Mouse (Mus musculus): Measurements from ENCODE around the gene Dmrtc2. TPM values are rescaled to one million over a fixed set of nuclear protein-coding genes. Genes with fewer than 3 reads are reported as not detected.

Dmrtc2 gene
- polyA plus RNA-seq (2014; fragmentation: Illumina TruSeq; extraction: RNeasy Lipid Tissue Mini Kit (QIAGEN cat#74804); ENCODE audit: low read depth, low replicate concordance): not detected

DNA sequence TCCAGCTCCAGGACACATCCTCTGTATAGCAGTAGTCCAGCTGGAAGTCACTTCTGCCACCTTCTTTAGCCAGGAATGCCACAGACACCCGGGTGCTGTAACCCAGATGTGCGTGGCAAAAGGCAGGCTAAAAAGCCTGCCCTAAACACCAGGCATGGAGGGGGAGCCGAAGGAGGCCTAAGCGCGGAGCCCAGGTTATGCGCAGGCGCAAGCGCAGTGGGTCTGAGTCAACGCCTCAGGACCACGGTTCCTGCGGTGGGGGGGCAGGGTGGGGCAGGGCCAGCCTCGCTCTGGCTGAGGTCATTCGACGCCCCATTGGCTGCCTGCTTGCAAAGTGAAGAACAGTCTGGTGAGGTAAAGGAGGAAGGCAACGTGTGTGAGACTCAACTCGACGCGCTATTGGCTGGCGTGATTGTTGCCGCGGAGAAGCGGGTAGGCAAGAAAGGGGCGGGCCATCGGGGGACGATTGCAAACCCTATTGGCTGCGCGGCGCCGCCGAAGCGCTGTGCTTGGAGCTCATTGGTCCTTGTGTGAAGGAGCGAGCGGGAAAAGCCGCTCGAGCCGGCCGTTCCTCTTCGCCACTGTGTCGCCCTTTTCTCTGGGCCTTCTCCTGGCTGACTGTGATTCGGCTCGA is at the start of gene Dmrtc2, which contains the start of gene Lypd4:
Gene Dmrtc2 (plus strand): TSS at position 526 of the 634 bp plus-strand sequence.
Gene Lypd4 (minus strand): TSS at position 410 of the 634 bp plus-strand sequence.

DNA sequence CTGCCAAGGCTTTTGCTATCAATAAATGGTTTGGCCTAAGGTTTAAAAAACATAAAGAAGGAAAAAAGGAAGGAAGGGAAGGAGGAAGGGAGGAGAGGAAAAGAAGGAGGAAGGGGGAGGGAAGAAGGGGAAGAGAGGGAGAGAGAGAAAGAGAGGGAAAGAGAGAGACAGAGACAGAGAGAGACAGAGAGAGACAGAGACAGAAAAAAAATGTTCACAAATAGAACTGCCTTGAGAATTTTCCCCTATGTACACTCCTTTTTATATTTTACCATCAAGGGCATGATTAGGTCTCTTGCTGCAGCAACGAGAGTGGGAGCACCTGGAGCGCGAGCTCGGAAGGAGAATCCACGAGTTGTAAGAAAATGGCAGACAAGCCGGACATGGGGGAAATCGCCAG is 7.9 kb upstream of the Dmrtc2 start, which contains the start of gene Gm9844:
Gene Gm9844 (plus strand): TSS at position 301 of the 400 bp plus-strand sequence.

DNA sequence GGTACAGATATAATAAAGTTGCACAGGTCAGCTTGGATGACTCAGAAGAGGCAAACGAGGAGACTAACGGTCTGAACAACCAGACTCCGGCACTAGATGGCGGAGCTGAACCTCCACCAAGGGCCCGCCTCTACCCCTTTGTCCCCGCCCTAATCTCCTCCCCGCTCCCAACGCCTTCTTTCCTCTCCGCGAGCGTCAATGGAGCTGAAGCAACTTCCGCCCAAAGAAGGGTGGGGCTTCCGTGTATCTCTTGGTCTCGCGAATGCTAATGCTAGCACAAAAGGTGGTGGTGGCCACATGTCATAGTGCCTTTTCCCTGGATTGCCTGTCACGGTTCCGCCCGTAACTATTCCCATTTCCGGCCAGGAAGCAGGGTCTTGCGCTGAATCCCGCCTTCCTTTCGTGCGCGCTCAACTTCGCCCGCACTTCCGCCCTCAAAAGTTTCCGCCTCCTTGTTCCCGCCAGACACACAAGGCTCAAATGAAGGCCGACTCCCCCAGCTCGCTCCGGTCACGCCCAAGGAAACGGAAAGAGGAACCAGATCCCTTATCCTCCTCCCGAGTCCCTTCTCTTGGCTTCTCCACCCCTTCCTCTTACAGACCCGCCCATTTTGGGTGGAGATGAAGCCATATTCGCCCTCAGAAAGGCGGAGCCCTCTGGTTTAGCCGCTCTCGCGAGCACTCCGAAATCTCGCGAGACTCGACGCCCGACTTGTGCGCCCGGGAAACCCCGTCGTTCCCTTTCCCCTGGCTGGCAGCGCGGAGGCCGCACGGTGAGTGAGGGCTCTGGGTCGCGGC is 14.2 kb downstream of the Dmrtc2 start, which contains the start of gene Rps19:
Gene Rps19 (plus strand): TSS at position 476 of the 797 bp plus-strand sequence.

DNA sequence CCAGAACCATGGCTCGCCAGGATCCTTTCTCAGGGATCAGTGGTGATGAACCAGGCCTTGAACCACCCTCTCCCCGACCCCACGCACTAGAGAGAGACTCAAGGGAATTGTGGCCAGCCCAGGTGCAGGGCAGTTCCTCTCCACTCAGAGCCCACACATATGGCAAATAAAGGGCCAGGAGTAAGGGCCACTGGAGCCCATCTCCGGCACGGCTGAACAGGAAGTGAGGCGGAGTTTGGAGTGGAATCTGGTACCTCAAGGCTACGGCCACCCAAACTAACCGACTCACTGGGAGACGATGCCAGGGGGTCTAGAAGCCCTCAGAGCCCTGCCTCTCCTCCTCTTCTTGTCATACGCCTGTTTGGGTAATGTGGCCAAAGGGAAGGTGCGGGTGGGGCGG is 27.4 kb downstream of the Dmrtc2 start, which contains the start of gene Cd79a:
Gene Cd79a (plus strand): TSS at position 158 of the 400 bp plus-strand sequence.

DNA sequence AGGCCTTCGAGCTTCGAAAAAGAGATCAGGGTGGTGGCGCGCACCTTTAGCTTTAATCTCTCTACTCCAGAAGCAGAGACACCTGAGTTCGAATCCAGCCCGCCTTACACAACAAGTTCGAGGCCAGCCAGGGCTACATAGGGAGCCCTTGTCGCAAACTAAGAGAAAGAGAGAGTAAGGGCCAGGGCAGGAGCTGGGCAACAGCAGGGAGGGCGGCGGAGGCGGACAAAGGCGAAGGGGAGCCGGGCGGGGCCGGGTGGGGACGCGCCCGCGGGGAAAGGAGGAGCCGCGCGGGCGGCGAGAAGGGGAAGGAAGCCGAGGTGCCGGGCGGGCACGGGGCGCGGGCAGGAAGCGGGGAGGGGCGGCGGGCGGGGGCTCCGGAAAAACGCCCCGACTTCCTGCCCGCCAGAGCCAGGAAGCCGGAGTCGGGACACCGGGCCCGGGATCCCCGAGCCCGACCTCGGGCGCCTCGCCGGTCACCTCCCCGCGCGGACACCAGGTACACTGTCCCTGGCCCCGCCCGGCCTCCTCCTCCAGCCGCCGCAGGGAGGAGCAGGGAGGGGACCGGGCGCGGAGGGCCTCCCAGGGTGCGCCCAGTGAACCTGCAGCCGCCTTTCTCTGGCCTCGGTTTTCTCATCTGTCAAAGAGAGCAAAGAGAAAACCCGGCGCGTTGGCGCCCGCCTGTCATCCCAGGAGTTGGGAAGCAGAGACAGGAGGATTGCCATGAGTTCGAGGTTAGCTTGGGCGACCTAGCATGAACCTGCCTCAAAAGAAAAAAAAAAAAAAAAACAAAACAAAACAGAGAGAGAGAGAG is 33.0 kb downstream of the Dmrtc2 start, which contains the start of gene Arhgef1:
Gene Arhgef1 (plus strand): TSS at position 283 of the 814 bp plus-strand sequence.

Other genes starting within 250 kb of the Dmrtc2 start
- not detected for gene Lypd3, start 233.5 kb upstream of the Dmrtc2 start, polyA plus RNA-seq (2014; fragmentation: Illumina TruSeq; extraction: RNeasy Lipid Tissue Mini Kit (QIAGEN cat#74804); ENCODE audit: low read depth, low replicate concordance)
- not detected for gene Tex101, start 193.4 kb upstream of the Dmrtc2 start, polyA plus RNA-seq (2014; fragmentation: Illumina TruSeq; extraction: RNeasy Lipid Tissue Mini Kit (QIAGEN cat#74804); ENCODE audit: low read depth, low replicate concordance)
- not detected for gene BC049730, start 160.8 kb upstream of the Dmrtc2 start, polyA plus RNA-seq (2014; fragmentation: Illumina TruSeq; extraction: RNeasy Lipid Tissue Mini Kit (QIAGEN cat#74804); ENCODE audit: low read depth, low replicate concordance)
- gene Gm4763, start 143.1 kb upstream of the Dmrtc2 start, polyA plus RNA-seq (2014; fragmentation: Illumina TruSeq; extraction: RNeasy Lipid Tissue Mini Kit (QIAGEN cat#74804); ENCODE audit: low read depth, low replicate concordance): not detected
- gene Cd177, start 109.7 kb upstream of the Dmrtc2 start, polyA plus RNA-seq (2014; fragmentation: Illumina TruSeq; extraction: RNeasy Lipid Tissue Mini Kit (QIAGEN cat#74804); ENCODE audit: low read depth, low replicate concordance): 7.5 TPM
- gene Ceacam10, start 92.9 kb upstream of the Dmrtc2 start, polyA plus RNA-seq (2014; fragmentation: Illumina TruSeq; extraction: RNeasy Lipid Tissue Mini Kit (QIAGEN cat#74804); ENCODE audit: low read depth, low replicate concordance): 116 TPM
- not detected for gene Gm9844, start 7.8 kb upstream of the Dmrtc2 start, polyA plus RNA-seq (2014; fragmentation: Illumina TruSeq; extraction: RNeasy Lipid Tissue Mini Kit (QIAGEN cat#74804); ENCODE audit: low read depth, low replicate concordance)
- gene Lypd4, start 116 bp upstream of the Dmrtc2 start, polyA plus RNA-seq (2014; fragmentation: Illumina TruSeq; extraction: RNeasy Lipid Tissue Mini Kit (QIAGEN cat#74804); ENCODE audit: low read depth, low replicate concordance): not detected
- gene Rps19, start 14.3 kb downstream of the Dmrtc2 start, polyA plus RNA-seq (2014; fragmentation: Illumina TruSeq; extraction: RNeasy Lipid Tissue Mini Kit (QIAGEN cat#74804); ENCODE audit: low read depth, low replicate concordance): 24.5 TPM
- 1.3 TPM for gene Cd79a, start 27.3 kb downstream of the Dmrtc2 start, polyA plus RNA-seq (2014; fragmentation: Illumina TruSeq; extraction: RNeasy Lipid Tissue Mini Kit (QIAGEN cat#74804); ENCODE audit: low read depth, low replicate concordance)
- 1.7 TPM for gene Arhgef1, start 32.9 kb downstream of the Dmrtc2 start, polyA plus RNA-seq (2014; fragmentation: Illumina TruSeq; extraction: RNeasy Lipid Tissue Mini Kit (QIAGEN cat#74804); ENCODE audit: low read depth, low replicate concordance)
- not detected for gene Gm4881, start 74.4 kb downstream of the Dmrtc2 start, polyA plus RNA-seq (2014; fragmentation: Illumina TruSeq; extraction: RNeasy Lipid Tissue Mini Kit (QIAGEN cat#74804); ENCODE audit: low read depth, low replicate concordance)
- gene Rabac1, start 102.7 kb downstream of the Dmrtc2 start, polyA plus RNA-seq (2014; fragmentation: Illumina TruSeq; extraction: RNeasy Lipid Tissue Mini Kit (QIAGEN cat#74804); ENCODE audit: low read depth, low replicate concordance): not detected
- gene Atp1a3, start 135.9 kb downstream of the Dmrtc2 start, polyA plus RNA-seq (2014; fragmentation: Illumina TruSeq; extraction: RNeasy Lipid Tissue Mini Kit (QIAGEN cat#74804); ENCODE audit: low read depth, low replicate concordance): not detected
- 0.63 TPM for gene Grik5, start 202.3 kb downstream of the Dmrtc2 start, polyA plus RNA-seq (2014; fragmentation: Illumina TruSeq; extraction: RNeasy Lipid Tissue Mini Kit (QIAGEN cat#74804); ENCODE audit: low read depth, low replicate concordance)
- gene Zfp574, start 202.5 kb downstream of the Dmrtc2 start, polyA plus RNA-seq (2014; fragmentation: Illumina TruSeq; extraction: RNeasy Lipid Tissue Mini Kit (QIAGEN cat#74804); ENCODE audit: low read depth, low replicate concordance): 0.95 TPM

Data from sigmoid colon, adult 10 weeks (tissue).